Mouse (Mus musculus): ENCODE data around the gene Olfr1499.
"Not testable (repeated sequence)": the region's sequence is repeated elsewhere in the genome, so short reads cannot be mapped to it uniquely, and the experiment has no call there.

Olfr1499 gene

DNA sequence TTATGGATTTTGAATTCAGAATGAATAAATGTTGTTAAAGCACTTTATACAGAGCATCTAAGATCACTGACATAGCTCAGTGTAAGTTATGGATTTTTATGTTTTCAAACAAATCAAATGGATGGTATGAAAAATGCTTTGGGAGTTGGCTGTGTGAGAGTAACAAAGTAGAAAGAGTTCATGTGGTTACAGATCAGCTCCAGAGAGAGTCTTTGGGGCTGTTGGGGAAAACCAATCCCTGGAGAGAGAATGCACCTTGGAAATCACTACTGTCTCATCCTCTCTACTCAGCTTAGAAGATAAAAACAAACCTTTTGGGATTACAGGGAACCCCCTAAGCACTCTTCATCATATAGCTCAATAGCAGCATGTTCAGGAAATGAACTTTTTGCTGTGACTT is at the start of gene Olfr1499:
Gene Olfr1499, minus strand, starts transcription at position 101 of the 400 bp plus-strand sequence.
- DNase-seq (ENCODE audit: low spot score), result no peak

- DNase-seq (ENCODE audit: low spot score), result no peak
These were observed 42.2 kb upstream of the Olfr1499 start, which contains the start of gene Olfr1502 for GRCm38 (mm10) chr19:13861495-13861894. Gene Olfr1502, plus strand, starts transcription at chr19:13861795.

DNA sequence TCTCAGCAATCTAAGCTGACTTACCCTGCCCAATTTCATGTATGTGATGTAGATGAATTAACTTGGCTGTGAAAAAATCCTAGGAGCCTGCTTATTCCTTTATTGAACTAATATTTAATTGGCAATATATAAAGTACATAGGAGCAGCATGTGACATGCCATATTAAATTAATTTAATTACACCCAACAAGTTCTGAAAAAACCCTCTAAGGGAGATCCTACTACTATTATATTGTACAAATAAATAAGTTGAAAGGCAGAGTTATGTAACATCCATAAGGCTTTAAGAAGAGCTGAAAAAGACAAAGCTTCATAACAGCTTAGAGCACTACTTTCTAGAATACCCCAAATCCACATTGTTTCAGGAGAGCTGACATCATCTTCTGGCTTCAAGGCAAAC is 31.3 kb upstream of the Olfr1499 start, which contains the start of gene Olfr1501:
Gene Olfr1501, minus strand, starts transcription at position 101 of the 400 bp plus-strand sequence.
- not testable (repeated sequence) for DNase-seq (ENCODE audit: low spot score)

DNA sequence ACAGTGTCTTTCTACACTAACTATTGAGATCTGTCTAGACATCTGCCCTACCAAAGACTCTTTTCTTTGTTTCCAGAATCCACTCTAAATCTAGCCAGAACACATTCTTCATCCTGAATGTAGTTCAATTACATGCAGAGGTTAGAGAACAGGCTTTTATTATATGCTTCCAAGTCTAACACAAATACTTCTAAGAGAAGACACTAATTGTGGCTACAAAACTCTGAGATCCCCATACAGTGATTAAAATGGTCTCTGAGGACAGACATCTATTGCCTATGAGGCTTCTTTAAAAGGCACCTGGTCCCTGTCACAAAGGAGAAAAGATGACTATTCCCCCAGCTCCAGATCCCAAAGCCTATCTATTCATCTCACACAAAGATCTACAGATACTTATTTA is 11.1 kb upstream of the Olfr1499 start, which contains the start of gene Olfr1500:
Gene Olfr1500, minus strand, starts transcription at position 101 of the 400 bp plus-strand sequence.
- DNase-seq (ENCODE audit: low spot score), result no peak

GRCm38 (mm10) chr19:13828447-13828846 is 9.2 kb upstream of the Olfr1499 start:
- DNase-seq (ENCODE audit: low spot score), result no peak

- no peak for DNase-seq (ENCODE audit: low spot score)
These were observed 1.6 kb upstream of the Olfr1499 start for GRCm38 (mm10) chr19:13820847-13821246.

GRCm38 (mm10) chr19:13818827-13819226 is 420 bp downstream of the Olfr1499 start:
- no peak for DNase-seq (ENCODE audit: low spot score)

GRCm38 (mm10) chr19:13812823-13813222 is 6.4 kb downstream of the Olfr1499 start:
- no peak for DNase-seq (ENCODE audit: low spot score)

DNA sequence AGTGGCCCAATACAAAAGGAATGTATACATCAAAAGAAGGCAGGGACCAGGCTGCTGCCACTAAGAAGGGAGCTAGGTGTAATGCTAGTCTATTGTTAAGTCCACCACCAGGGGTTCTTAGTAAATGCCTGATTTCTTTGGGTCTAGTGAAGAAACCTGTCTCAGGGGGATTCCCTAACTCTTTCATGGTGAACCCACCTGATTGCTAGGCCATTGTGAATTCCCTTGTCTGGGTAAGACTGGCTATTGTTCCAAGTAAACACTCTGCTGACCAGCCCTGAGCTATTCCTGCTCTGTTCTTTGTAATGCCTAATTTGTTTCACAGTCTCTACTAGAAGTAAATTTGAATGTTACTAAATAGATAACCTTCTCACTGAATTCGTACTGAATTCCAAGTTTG is 13.8 kb downstream of the Olfr1499 start:
- not testable (repeated sequence) for DNase-seq (ENCODE audit: low spot score)

DNA sequence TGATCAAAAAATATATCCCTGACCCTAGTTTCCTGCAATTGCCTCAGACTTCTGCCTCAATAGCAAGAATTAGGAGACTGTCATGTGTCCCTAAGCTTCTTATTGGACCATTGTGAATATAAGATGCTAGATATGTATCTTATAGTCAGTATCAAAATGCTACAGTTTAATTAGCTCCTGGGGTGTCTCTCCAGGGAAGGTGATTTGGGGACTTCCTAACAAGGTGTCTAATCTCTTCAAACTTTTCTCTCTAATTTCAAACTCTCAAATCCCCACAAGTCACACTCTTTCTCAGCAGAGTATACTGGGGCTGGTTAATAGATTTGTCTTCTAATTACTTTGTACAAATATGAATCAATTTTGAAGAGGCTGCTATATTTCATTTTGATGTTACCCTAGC is 21.1 kb downstream of the Olfr1499 start, which contains the start of gene Olfr1497:
Gene Olfr1497, minus strand, starts transcription at position 101 of the 400 bp plus-strand sequence.
- no peak for DNase-seq (ENCODE audit: low spot score)

- no peak for DNase-seq (ENCODE audit: low spot score)
These were observed 41.7 kb downstream of the Olfr1499 start, which contains the start of gene Olfr1496 for GRCm38 (mm10) chr19:13777578-13777977. Gene Olfr1496, plus strand, starts transcription at chr19:13777878.

DNA sequence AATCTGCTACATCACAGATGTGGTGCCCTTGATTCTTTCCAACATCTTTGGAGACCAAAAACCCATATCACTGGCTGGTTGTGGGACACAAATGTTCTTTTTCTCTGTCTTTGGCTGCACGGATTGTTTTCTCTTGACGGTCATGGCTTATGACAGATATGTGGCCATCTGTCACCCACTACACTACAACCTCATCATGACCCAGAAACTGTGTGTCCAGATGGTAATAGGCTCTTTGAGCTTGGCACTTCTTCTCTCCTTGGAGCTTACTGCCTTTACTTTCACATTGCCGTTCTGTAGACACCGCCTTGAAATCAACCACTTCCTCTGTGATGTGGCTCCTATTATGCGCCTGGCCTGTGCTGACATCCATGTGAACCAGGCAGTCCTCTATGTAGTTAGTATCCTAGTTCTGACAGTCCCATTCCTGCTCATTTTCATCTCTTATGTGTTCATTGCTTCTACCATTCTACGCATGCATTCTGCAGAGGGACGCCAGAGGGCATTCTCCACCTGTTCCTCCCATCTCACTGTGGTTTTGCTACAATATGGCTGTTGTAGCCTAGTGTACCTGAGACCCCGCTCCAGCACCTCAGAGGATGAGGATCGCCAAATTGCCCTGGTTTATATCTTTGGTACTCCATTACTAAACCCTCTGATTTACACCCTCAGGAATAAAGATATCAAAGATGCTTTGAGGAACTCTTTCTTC is 50.5 kb downstream of the Olfr1499 start:
- no peak for DNase-seq (ENCODE audit: low spot score)

DNA sequence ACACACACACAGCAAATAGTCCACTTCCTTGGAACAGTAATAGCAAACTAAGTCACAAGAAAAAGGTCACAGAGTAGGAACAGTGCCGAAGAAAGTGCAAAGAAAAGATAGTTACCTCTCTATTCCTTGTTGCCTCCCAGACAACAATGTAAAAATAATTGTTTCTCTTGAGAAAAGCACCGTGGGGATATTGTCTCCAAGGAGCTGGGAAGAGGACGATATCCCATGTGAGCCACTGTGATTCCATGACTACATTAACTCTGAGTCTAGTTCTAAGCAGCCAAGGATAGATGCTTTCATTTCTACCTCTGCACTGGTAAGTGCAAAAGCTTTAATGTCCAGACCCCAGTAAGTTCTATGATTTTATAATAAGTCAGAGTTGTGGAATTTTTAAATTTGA is 54.9 kb downstream of the Olfr1499 start, which contains the start of gene Olfr1495:
Gene Olfr1495, plus strand, starts transcription at position 301 of the 400 bp plus-strand sequence.
- DNase-seq (ENCODE audit: low spot score), result no peak

Data from c-Kit-positive CD71-positive TER-119-positive erythroid progenitor cells, embryonic 14.5 days (primary cell).